Mouse (Mus musculus) spleen, postnatal 0 days (tissue): ENCODE results near the gene Cd9. TPM values are rescaled to one million over a fixed set of nuclear protein-coding genes. Genes with fewer than 3 reads are reported as not detected.

Experiments
- polyA plus RNA-seq: library from polyadenylated mRNA; unstranded; fragments of >200 nt; fragmentation: Nextera tagmentation; extraction: Ambion mirVana; gene quantifications from 2 replicates; pipeline ENCODE4 v1.2.1, GENCODE M21; 2015

Cd9 gene
- 78.8 and 88.9 TPM in 2 replicates for polyA plus RNA-seq

DNA sequence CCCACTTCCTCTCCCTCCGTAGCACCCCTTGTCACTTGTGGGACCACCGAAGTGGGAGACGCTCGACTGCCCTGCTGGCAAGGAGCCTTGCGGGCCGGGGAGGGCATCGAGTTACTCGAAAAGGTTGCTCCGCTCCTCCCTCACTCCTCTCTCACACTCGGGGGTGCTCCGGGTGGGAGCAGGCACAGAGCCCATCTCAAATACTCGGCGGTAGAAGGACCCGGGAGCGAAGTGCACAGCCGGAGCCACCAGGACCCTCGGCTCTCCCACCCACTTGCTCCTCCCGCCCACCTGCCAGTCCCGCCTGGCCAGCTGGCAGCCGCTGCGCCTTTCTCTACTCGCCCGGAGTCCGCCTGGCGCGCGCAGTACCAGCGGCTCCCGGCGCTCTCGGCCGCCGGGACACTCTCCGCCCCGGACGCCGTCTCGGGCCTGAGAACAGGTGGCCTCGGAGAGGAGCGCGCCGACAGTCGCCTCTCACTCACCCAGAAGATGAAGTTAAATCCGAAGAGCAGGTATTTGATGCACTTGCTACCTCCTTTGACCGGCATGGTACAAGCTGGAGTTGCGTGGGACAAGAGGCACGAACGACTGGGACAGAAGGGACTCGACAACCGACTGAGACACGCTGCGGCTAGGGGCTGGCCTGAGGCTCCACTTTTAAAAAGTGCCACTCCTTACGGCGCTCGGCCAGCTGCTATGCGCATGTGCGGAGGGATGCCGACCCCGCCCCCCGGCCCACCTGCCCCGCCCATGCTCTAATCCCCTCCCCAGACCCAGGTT lies at the start of gene Cd9:
Gene Cd9 (minus strand): TSS at position 700 of the 780 bp plus-strand sequence.

Other genes starting within 250 kb of the Cd9 start
- not detected in 2 replicates for gene Tuba3a, start 208.7 kb downstream of the Cd9 start, polyA plus RNA-seq
- 20.9 and 27.0 TPM in 2 replicates for gene Ltbr, start 180.9 kb downstream of the Cd9 start, polyA plus RNA-seq
- 1.3 and 1.9 TPM in 2 replicates for gene Scnn1a, start 174.1 kb downstream of the Cd9 start, polyA plus RNA-seq
- gene Tnfrsf1a, start 145.4 kb downstream of the Cd9 start, polyA plus RNA-seq, result 38.0 and 49.0 TPM in 2 replicates
- gene Plekhg6, start 114.0 kb downstream of the Cd9 start, polyA plus RNA-seq, result 0.07 and 0.10 TPM in 2 replicates
- gene Vwf, start 52.0 kb upstream of the Cd9 start, polyA plus RNA-seq, result 13.5 and 14.3 TPM in 2 replicates
- 0.04 and 0.05 TPM in 2 replicates for gene Ano2, start 195.6 kb upstream of the Cd9 start, polyA plus RNA-seq